12 mouse cellular contexts compared by ENCODE assay signal in the genomic region with DNA sequence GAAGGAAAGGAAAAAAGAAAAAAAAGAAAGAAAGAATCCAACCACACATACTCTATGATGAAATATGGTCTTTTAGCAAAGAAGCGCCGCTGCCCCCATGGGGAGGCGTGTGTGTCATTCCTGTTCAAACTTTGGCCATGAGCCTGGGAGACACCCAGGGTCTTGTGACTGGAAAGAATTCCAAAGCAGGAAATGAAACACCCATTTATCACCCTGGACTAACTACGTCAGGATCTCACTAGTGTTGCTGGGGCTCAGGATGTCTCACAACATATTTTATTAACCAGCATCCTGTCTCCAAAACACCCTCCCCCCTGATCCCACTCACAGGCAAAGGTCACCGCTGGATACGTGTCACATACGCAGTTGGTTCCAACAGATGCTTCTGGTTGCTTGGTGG. TPM values are rescaled to one million over a fixed set of nuclear protein-coding genes. Genes with fewer than 3 reads are reported as not detected.
A peak's percentile ranks its signal among the peaks of the same experiment; 100 is the strongest.
DNase-seq lines count a peak whose midpoint lies in the region; ATAC-seq lines count a peak whose summit lies in the region.
"Had no signal": no experiment of that assay in that cellular context is flagged by ENCODE, and none has a peak within 500 bp of the region (broad histone marks: within the 10 kb centered on the region; RNA-seq: fewer than 3 reads in every experiment).

No protein-coding gene starts in this region.

- H3K27me3 ChIP-seq in midbrain, embryonic 11.5 days (ENCODE audit: control insufficient read depth, insufficient read depth, low read length) = no peaks in the 10 kb centered on the region
- no peaks in the 10 kb centered on the region for H3K27me3 ChIP-seq in midbrain, embryonic 13.5 days
- H3K27me3 ChIP-seq in limb, embryonic 13.5 days = no peaks in the 10 kb centered on the region
- no peaks in the 10 kb centered on the region for H3K27me3 ChIP-seq in midbrain, embryonic 16.5 days (ENCODE audit: control insufficient read depth, insufficient read depth, low read depth, low read length)
- H3K27me3 ChIP-seq: liver, embryonic 13.5 days had no signal

- H3K9me3 ChIP-seq in midbrain, embryonic 11.5 days (ENCODE audit: control insufficient read depth, low read length) = no peaks in the 10 kb centered on the region
- H3K9me3 ChIP-seq in midbrain, embryonic 13.5 days = no peaks in the 10 kb centered on the region
- H3K9me3 ChIP-seq in limb, embryonic 13.5 days = no peaks in the 10 kb centered on the region
- no peaks in the 10 kb centered on the region for H3K9me3 ChIP-seq in midbrain, embryonic 16.5 days (replicated peaks; ENCODE audit: control insufficient read depth, low read length, poor library complexity, severe bottlenecking)
- H3K9me3 ChIP-seq: liver, embryonic 13.5 days had no signal

- peak; percentile 44 for DNase-seq in midbrain, embryonic 11.5 days (ENCODE audit: low spot score, missing footprints)
- peak; percentile 25 for DNase-seq in heart, postnatal 25 days (ENCODE audit: low spot score)
- no peak for DNase-seq in cerebellum, adult 9-11 months
- no peak for DNase-seq in layer of hippocampus, adult 18-20 months (ENCODE audit: low spot score in 2 of 2)
- no peak for DNase-seq in right cerebral cortex, adult 18-20 months
- DNase-seq: cerebellum, adult 8-10 months; liver, embryonic 13.5 days had no signal

- no peaks in the 10 kb centered on the region for H3K36me3 ChIP-seq in midbrain, embryonic 11.5 days (ENCODE audit: control insufficient read depth, insufficient read depth, low read length)
- H3K36me3 ChIP-seq in midbrain, embryonic 13.5 days = no peaks in the 10 kb centered on the region
- no peaks in the 10 kb centered on the region for H3K36me3 ChIP-seq in limb, embryonic 13.5 days
- no peaks in the 10 kb centered on the region for H3K36me3 ChIP-seq in midbrain, embryonic 16.5 days (ENCODE audit: control insufficient read depth, insufficient read depth, low read length)
- H3K36me3 ChIP-seq: liver, embryonic 13.5 days had no signal

- no peak for ATAC-seq in midbrain, embryonic 11.5 days (ENCODE audit: low FRiP score)
- no peak for ATAC-seq in midbrain, embryonic 13.5 days
- peak; percentile 53 for ATAC-seq in limb, embryonic 13.5 days (ENCODE audit: low FRiP score, low read depth)
- no peak for ATAC-seq in midbrain, embryonic 16.5 days

- no peak overlapping the region for H3K4me3 ChIP-seq in midbrain, embryonic 11.5 days (ENCODE audit: low read depth, low read length)
- no peak overlapping the region for H3K4me3 ChIP-seq in midbrain, embryonic 13.5 days (replicated peaks)
- no peak overlapping the region for H3K4me3 ChIP-seq in limb, embryonic 13.5 days
- no peak overlapping the region for H3K4me3 ChIP-seq in midbrain, embryonic 16.5 days (ENCODE audit: low read depth, low read length)
- H3K4me3 ChIP-seq: liver, embryonic 13.5 days had no signal

- H3K9ac ChIP-seq in midbrain, embryonic 11.5 days (ENCODE audit: low read length) = no peak overlapping the region
- no peak overlapping the region for H3K9ac ChIP-seq in midbrain, embryonic 13.5 days (replicated peaks)
- no peak overlapping the region for H3K9ac ChIP-seq in limb, embryonic 13.5 days
- H3K9ac ChIP-seq in midbrain, embryonic 16.5 days (ENCODE audit: low read depth, low read length) = no peak overlapping the region
- H3K9ac ChIP-seq: liver, embryonic 13.5 days had no signal

- intact Hi-C loops in heart, postnatal 25 days (cut with DNase I) = no loop called here

- 90% methylated on average over 7 of the region's 7 CpGs for WGBS in midbrain, embryonic 11.5 days
- WGBS in midbrain, embryonic 13.5 days = 89% methylated on average over 7 of the region's 7 CpGs
- WGBS in limb, embryonic 13.5 days = 41% methylated on average over 7 of the region's 7 CpGs
- 91% methylated on average over 7 of the region's 7 CpGs for WGBS in midbrain, embryonic 16.5 days

- no peak overlapping the region for H3K27ac ChIP-seq in midbrain, embryonic 11.5 days (ENCODE audit: low read depth, low read length)
- H3K27ac ChIP-seq in midbrain, embryonic 13.5 days = no peak overlapping the region
- H3K27ac ChIP-seq in limb, embryonic 13.5 days = peak overlapping the region; percentile 55; the same call in 1 of the 2 replicates
- H3K27ac ChIP-seq in midbrain, embryonic 16.5 days (ENCODE audit: low read length) = no peak overlapping the region
- H3K27ac ChIP-seq: liver, embryonic 13.5 days had no signal

- no peaks in the 10 kb centered on the region for H3K4me1 ChIP-seq in midbrain, embryonic 11.5 days (ENCODE audit: control insufficient read depth, insufficient read depth, low read length)
- no peaks in the 10 kb centered on the region for H3K4me1 ChIP-seq in midbrain, embryonic 13.5 days (replicated peaks)
- peaks cover 60% of the 10 kb centered on the region for H3K4me1 ChIP-seq in limb, embryonic 13.5 days
- H3K4me1 ChIP-seq in midbrain, embryonic 16.5 days (ENCODE audit: control insufficient read depth, insufficient read depth, low read length) = no peaks in the 10 kb centered on the region
- H3K4me1 ChIP-seq: liver, embryonic 13.5 days had no signal

- H3K4me2 ChIP-seq in midbrain, embryonic 11.5 days = no peak overlapping the region
- no peak overlapping the region for H3K4me2 ChIP-seq in midbrain, embryonic 13.5 days (replicated peaks)
- H3K4me2 ChIP-seq in limb, embryonic 13.5 days (replicated peaks) = no peak overlapping the region
- H3K4me2 ChIP-seq in midbrain, embryonic 16.5 days (ENCODE audit: low read length) = no peak overlapping the region
- H3K4me2 ChIP-seq: liver, embryonic 13.5 days had no signal

RNA-seq across cellular contexts. Expression of a gene that starts 21.3 kb away (rescaled TPM):
- polyA plus RNA-seq in midbrain, embryonic 11.5 days (2014; fragmentation: Nextera tagmentation; extraction: Ambion mirVana) = 1.4 and 1.8 TPM in 2 replicates
- polyA plus RNA-seq in midbrain, embryonic 13.5 days (2015; fragmentation: Nextera tagmentation; extraction: Ambion mirVana) = 1.2 and 1.5 TPM in 2 replicates
- 1 to 10 TPM; 1.9 to 2.0 TPM for total RNA-seq in heart, postnatal 25 days (2021)
- 1.3 and 1.7 TPM in 2 replicates for polyA plus RNA-seq in limb, embryonic 13.5 days (2015; fragmentation: Nextera tagmentation; extraction: Ambion mirVana)
- polyA plus RNA-seq in midbrain, embryonic 16.5 days (2015; fragmentation: Nextera tagmentation; extraction: Ambion mirVana) = 1.0 and 1.1 TPM in 2 replicates
- 1 to 10 TPM; 2.9 to 3.7 TPM for total RNA-seq in layer of hippocampus, adult 18-20 months (2021)
- total RNA-seq: MEL had no signal

RNA-seq across cellular contexts. Expression of a gene that starts 31.8 kb away (rescaled TPM):
- polyA plus RNA-seq in midbrain, embryonic 11.5 days (2014; fragmentation: Nextera tagmentation; extraction: Ambion mirVana) = 78.9 and 81.1 TPM in 2 replicates
- 89.1 and 98.3 TPM in 2 replicates for polyA plus RNA-seq in midbrain, embryonic 13.5 days (2015; fragmentation: Nextera tagmentation; extraction: Ambion mirVana)
- 100 to 1,000 TPM; 165 to 166 TPM for total RNA-seq in heart, postnatal 25 days (2021)
- 177 and 181 TPM in 2 replicates for polyA plus RNA-seq in limb, embryonic 13.5 days (2015; fragmentation: Nextera tagmentation; extraction: Ambion mirVana)
- 150 and 155 TPM in 2 replicates for polyA plus RNA-seq in midbrain, embryonic 16.5 days (2015; fragmentation: Nextera tagmentation; extraction: Ambion mirVana)
- total RNA-seq in layer of hippocampus, adult 18-20 months (2021) = 10 to 100 TPM; 46.2 to 47.4 TPM

RNA-seq across cellular contexts. Expression of a gene that starts 32.5 kb away (rescaled TPM):
- 0.05 and 0.07 TPM in 2 replicates for polyA plus RNA-seq in midbrain, embryonic 11.5 days (2014; fragmentation: Nextera tagmentation; extraction: Ambion mirVana)
- 0.24 and 0.36 TPM in 2 replicates for polyA plus RNA-seq in midbrain, embryonic 13.5 days (2015; fragmentation: Nextera tagmentation; extraction: Ambion mirVana)
- under 1 TPM in 1 of 2 experiments, not detected in 1; 0.25 TPM for total RNA-seq in heart, postnatal 25 days (2021)
- polyA plus RNA-seq in limb, embryonic 13.5 days (2015; fragmentation: Nextera tagmentation; extraction: Ambion mirVana) = 0.08 and 0.09 TPM in 2 replicates
- 1.7 and 1.9 TPM in 2 replicates for polyA plus RNA-seq in midbrain, embryonic 16.5 days (2015; fragmentation: Nextera tagmentation; extraction: Ambion mirVana)
- total RNA-seq in layer of hippocampus, adult 18-20 months (2021) = under 1 TPM; 0.79 to 0.99 TPM

RNA-seq across cellular contexts. Expression of a gene that starts 32.5 kb away (rescaled TPM):
- polyA plus RNA-seq in midbrain, embryonic 11.5 days (2014; fragmentation: Nextera tagmentation; extraction: Ambion mirVana) = 11.8 and 13.2 TPM in 2 replicates
- polyA plus RNA-seq in midbrain, embryonic 13.5 days (2015; fragmentation: Nextera tagmentation; extraction: Ambion mirVana) = 8.5 and 9.2 TPM in 2 replicates
- total RNA-seq in heart, postnatal 25 days (2021) = 1 to 10 TPM; 9.0 to 9.9 TPM
- polyA plus RNA-seq in limb, embryonic 13.5 days (2015; fragmentation: Nextera tagmentation; extraction: Ambion mirVana) = 24.3 and 26.6 TPM in 2 replicates
- 3.5 and 4.3 TPM in 2 replicates for polyA plus RNA-seq in midbrain, embryonic 16.5 days (2015; fragmentation: Nextera tagmentation; extraction: Ambion mirVana)
- 1 to 10 TPM in 1 of 2 experiments, under 1 TPM in 1; 0.86 to 1.2 TPM for total RNA-seq in layer of hippocampus, adult 18-20 months (2021)

RNA-seq across cellular contexts. Expression of a gene that starts 50.9 kb away (rescaled TPM):
- polyA plus RNA-seq in midbrain, embryonic 11.5 days (2014; fragmentation: Nextera tagmentation; extraction: Ambion mirVana) = 0.14 and 0.20 TPM in 2 replicates
- polyA plus RNA-seq in midbrain, embryonic 13.5 days (2015; fragmentation: Nextera tagmentation; extraction: Ambion mirVana) = 0.32 and 0.48 TPM in 2 replicates
- total RNA-seq in heart, postnatal 25 days (2021) = 1 to 10 TPM; 2.6 to 3.3 TPM
- polyA plus RNA-seq in limb, embryonic 13.5 days (2015; fragmentation: Nextera tagmentation; extraction: Ambion mirVana) = 0.05 TPM in 1 of 2 replicates, not detected in the other
- 0.57 and 0.90 TPM in 2 replicates for polyA plus RNA-seq in midbrain, embryonic 16.5 days (2015; fragmentation: Nextera tagmentation; extraction: Ambion mirVana)
- total RNA-seq in layer of hippocampus, adult 18-20 months (2021) = under 1 TPM; 0.28 to 0.30 TPM
- total RNA-seq: MEL had no signal
- polyA plus RNA-seq: liver, embryonic 13.5 days; urinary bladder, adult 2 months had no signal

Comparison
In these comparisons a context has a peak if more than half of its experiments do, and no peak if none do; other contexts are left out.
1. DNase-seq: peak in midbrain, embryonic 11.5 days (single experiment) and heart, postnatal 25 days (single experiment); none in cerebellum, adult 9-11 months (single experiment), layer of hippocampus, adult 18-20 months (0 of 2) and right cerebral cortex, adult 18-20 months (single experiment).